8 mouse cellular contexts compared by ENCODE assay signal in the genomic region with DNA sequence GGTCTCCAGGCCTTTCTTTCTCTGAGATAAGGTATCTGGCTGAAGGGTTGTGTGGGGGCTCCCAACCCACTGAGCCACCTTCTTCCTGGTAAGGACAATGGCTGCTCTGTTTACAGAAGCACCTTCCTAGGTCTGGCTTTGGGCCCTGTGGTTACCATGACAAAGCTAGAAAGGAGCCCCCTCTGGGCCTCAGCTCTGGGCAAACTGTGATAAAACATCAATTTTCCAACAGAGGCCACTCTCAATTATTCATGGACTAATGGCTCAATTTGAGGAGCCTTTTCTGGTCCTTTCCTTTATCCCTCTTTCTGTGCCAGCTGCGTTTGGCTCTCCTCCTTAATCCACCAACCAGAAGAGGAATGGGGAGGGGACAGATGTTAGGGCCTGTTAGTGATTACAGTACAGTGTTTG.
A peak's percentile ranks its signal among the peaks of the same experiment; 100 is the strongest.
DNase-seq lines count a peak whose midpoint lies in the region; ATAC-seq and TF ChIP-seq lines count a peak whose summit lies in the region.
"Had no signal": no experiment of that assay in that cellular context is flagged by ENCODE, and none has a peak within 500 bp of the region (broad histone marks: within the 10 kb centered on the region; RNA-seq: fewer than 3 reads in every experiment).

No protein-coding gene starts in this region.

- no peak overlapping the region for H3K4me2 ChIP-seq in lung, embryonic 15.5 days
- no peak overlapping the region for H3K4me2 ChIP-seq in forebrain, embryonic 13.5 days
- H3K4me2 ChIP-seq in stomach, embryonic 16.5 days (ENCODE audit: low read depth, low read length), result no peak overlapping the region
- H3K4me2 ChIP-seq: liver, embryonic 13.5 days had no signal

- 41% methylated on average over 1 of the region's 1 CpGs for WGBS in lung, embryonic 15.5 days
- 52% methylated on average over 1 of the region's 1 CpGs for WGBS in lung, adult 2 months
- 0% methylated on average over 1 of the region's 1 CpGs for WGBS in forebrain, embryonic 13.5 days
- 37% methylated on average over 1 of the region's 1 CpGs for WGBS in limb, embryonic 10.5 days
- WGBS in stomach, embryonic 16.5 days, result 14% methylated on average over 1 of the region's 1 CpGs

- ATAC-seq in lung, embryonic 15.5 days (ENCODE audit: borderline replicate concordance, extremely low read depth, low FRiP score, low TSS enrichment), result no peak
- ATAC-seq in forebrain, embryonic 13.5 days, result peak; percentile 86
- peak; percentile 14; the same call in 1 of the 2 replicates for ATAC-seq in stomach, embryonic 16.5 days (ENCODE audit: insufficient read depth, low FRiP score)

- DNase-seq in lung, adult 2 months, result no peak
- no peak for DNase-seq in limb, embryonic 10.5 days (ENCODE audit: low spot score)
- DNase-seq in urinary bladder, adult 18-20 months (ENCODE audit: low spot score in 2 of 2), result no peak
- no peak for DNase-seq in lung, postnatal 14 days
- DNase-seq: liver, embryonic 13.5 days had no signal

- no peak overlapping the region for H3K9ac ChIP-seq in lung, embryonic 15.5 days
- H3K9ac ChIP-seq in forebrain, embryonic 13.5 days, result no peak overlapping the region
- no peak overlapping the region for H3K9ac ChIP-seq in stomach, embryonic 16.5 days (ENCODE audit: low read length)
- H3K9ac ChIP-seq: liver, embryonic 13.5 days had no signal

- no peaks in the 10 kb centered on the region for H3K27me3 ChIP-seq in lung, embryonic 15.5 days
- H3K27me3 ChIP-seq in forebrain, embryonic 13.5 days, result no peaks in the 10 kb centered on the region
- no peaks in the 10 kb centered on the region for H3K27me3 ChIP-seq in limb, embryonic 10.5 days (ENCODE audit: low read depth, poor library complexity, severe bottlenecking)
- no peaks in the 10 kb centered on the region for H3K27me3 ChIP-seq in stomach, embryonic 16.5 days (ENCODE audit: control insufficient read depth, insufficient read depth, low read length)
- H3K27me3 ChIP-seq: liver, embryonic 13.5 days had no signal

- no peak for TF ChIP-seq CTCF in lung, adult 2 months (IDR thresholded peaks at IDR 0.05; ENCODE audit: insufficient read depth, low read length)

- H3K27ac ChIP-seq in lung, embryonic 15.5 days, result peak overlapping the region; percentile 24; the same call in 1 of the 2 replicates
- H3K27ac ChIP-seq in forebrain, embryonic 13.5 days, result peak overlapping the region; percentile 20
- peak overlapping the region; percentile 53 for H3K27ac ChIP-seq in limb, embryonic 10.5 days
- peak overlapping the region; percentile 56; the same call in 1 of the 2 replicates for H3K27ac ChIP-seq in stomach, embryonic 16.5 days (ENCODE audit: low read length)
- H3K27ac ChIP-seq: liver, embryonic 13.5 days had no signal

- no peak for TF ChIP-seq POLR2A in lung, adult 2 months (IDR thresholded peaks at IDR 0.05; ENCODE audit: borderline replicate concordance, extremely low read depth, low read depth, low read length)

- H3K4me3 ChIP-seq in lung, embryonic 15.5 days, result no peak overlapping the region
- no peak overlapping the region for H3K4me3 ChIP-seq in lung, adult 2 months (replicated peaks; ENCODE audit: extremely low read depth, low read depth, low read length)
- no peak overlapping the region for H3K4me3 ChIP-seq in forebrain, embryonic 13.5 days
- no peak overlapping the region for H3K4me3 ChIP-seq in limb, embryonic 10.5 days
- no peak overlapping the region for H3K4me3 ChIP-seq in stomach, embryonic 16.5 days (replicated peaks; ENCODE audit: low read length)
- H3K4me3 ChIP-seq: liver, embryonic 13.5 days had no signal

- peaks cover 28% of the 10 kb centered on the region for H3K4me1 ChIP-seq in lung, embryonic 15.5 days
- H3K4me1 ChIP-seq in lung, adult 2 months (ENCODE audit: control insufficient read depth, insufficient read depth, low read length), result no peaks in the 10 kb centered on the region
- H3K4me1 ChIP-seq in forebrain, embryonic 13.5 days, result peaks cover 29% of the 10 kb centered on the region
- peaks cover 21% of the 10 kb centered on the region for H3K4me1 ChIP-seq in limb, embryonic 10.5 days
- peaks cover 11% of the 10 kb centered on the region for H3K4me1 ChIP-seq in stomach, embryonic 16.5 days (ENCODE audit: control insufficient read depth, insufficient read depth, low read length)

- no peaks in the 10 kb centered on the region for H3K36me3 ChIP-seq in lung, embryonic 15.5 days
- no peaks in the 10 kb centered on the region for H3K36me3 ChIP-seq in forebrain, embryonic 13.5 days (ENCODE audit: poor library complexity, severe bottlenecking)
- no peaks in the 10 kb centered on the region for H3K36me3 ChIP-seq in limb, embryonic 10.5 days
- H3K36me3 ChIP-seq in stomach, embryonic 16.5 days (ENCODE audit: control insufficient read depth, insufficient read depth, low read length), result no peaks in the 10 kb centered on the region
- H3K36me3 ChIP-seq: liver, embryonic 13.5 days had no signal

- H3K9me3 ChIP-seq in lung, embryonic 15.5 days, result no peaks in the 10 kb centered on the region
- H3K9me3 ChIP-seq in forebrain, embryonic 13.5 days (replicated peaks), result 0 out of 2 replicates have a peak, but pooled peaks cover 3% of the 10 kb centered on the region
- no peaks in the 10 kb centered on the region for H3K9me3 ChIP-seq in limb, embryonic 10.5 days (replicated peaks)
- H3K9me3 ChIP-seq in stomach, embryonic 16.5 days (replicated peaks; ENCODE audit: control insufficient read depth, low read length), result peaks cover 2% of the 10 kb centered on the region; the same call in 1 of the 2 replicates
- H3K9me3 ChIP-seq: liver, embryonic 13.5 days had no signal
